Mouse (Mus musculus): ENCODE measurements around the gene Ptges3l.
"Not testable (repeated sequence)": the region's sequence is repeated elsewhere in the genome, so short reads cannot be mapped to it uniquely, and the experiment has no call there.

Gene Ptges3l

DNA sequence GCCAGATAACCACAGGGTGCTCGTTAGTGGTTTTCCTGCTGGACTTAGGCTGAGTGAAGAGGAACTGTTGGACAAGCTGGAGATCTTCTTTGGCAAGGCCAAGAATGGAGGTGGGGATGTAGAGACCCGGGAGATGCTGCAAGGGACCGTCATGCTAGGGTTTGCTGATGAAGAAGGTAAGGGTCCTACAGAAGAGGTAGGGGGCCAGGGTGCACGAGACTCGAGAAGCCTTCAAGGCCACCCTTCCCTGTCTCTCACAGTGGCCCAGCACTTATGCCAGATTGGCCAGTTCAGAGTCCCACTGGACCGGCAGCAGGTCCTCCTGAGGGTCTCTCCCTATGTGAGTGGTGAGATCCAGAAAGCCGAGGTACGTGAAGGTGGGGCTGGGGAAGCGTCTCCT, 32.5 kb upstream of the Ptges3l start:
- DNase-seq (ENCODE audit: low read depth, low spot score), result no peak

DNA sequence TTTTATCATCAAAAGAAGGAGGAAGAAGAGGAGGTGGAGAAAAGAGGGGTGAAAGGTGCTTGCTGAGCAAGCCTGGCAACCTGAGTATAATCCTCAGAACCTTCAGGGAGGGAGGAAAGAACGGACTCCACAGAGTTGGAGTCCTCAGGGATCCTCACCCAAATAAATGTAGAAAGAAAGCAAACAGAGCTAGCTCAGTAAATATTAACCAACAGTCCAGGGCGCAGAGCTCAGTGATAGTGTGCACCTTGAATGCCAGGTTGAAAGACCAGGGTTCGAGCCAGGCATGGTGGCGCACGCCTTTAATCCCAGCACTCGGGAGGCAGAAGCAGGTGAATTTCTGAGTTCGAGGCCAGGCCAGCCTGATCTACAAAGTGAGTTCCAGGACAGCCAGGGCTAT, 30.5 kb upstream of the Ptges3l start:
- DNase-seq (ENCODE audit: low read depth, low spot score), result no peak

DNA sequence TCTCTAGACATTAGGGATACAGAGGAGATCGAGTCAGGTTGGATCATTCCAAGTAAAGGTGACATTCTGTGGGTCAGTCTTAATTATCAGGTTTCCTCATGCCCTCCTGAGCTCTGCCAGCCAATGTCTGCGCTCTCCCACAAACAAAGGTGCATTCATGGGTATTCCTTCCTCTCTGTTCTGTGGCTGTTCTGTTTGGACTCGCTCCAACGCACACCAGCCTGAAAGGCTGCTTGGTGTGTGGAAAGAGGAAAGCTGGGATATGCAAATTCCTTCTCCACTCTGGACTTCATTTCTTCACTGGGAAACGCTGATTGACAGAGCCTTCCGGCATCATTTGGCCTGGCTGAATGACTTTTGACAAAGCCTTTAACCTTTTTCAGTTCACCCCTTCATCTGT, 29.6 kb upstream of the Ptges3l start:
- no peak for DNase-seq (ENCODE audit: low read depth, low spot score)

DNA sequence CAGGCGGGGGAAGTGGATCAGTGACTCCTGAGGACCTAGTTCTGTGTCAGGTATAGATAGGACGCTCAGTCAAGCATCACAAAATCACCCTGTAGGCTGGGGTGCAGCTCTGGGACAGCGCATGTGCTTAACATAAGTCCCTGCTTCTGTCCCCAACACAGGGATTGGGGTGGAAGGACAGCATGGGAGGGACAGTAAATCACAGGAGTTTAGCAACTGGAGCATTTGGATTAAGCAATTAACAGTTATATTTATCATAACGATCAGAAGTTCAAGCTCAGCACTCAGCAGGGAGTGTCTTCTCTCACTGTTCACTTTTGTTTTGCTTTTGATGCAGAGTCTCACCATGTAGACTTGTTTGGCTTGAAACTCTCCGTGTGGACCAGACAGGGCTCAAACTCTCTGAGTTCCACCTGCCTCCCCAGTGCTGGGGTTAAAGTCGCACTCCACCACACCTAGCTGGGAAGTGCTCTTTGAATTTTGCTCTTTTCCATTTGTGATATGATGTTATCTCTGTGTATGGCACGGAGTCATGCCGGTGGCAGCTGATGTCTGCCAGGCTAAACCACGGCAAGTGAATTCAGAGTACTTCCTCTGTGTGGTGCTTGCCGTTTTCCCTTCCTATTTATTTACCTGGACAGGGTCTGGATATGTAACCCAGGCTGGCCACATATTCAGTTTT, 27.1 kb upstream of the Ptges3l start:
- no peak for DNase-seq (ENCODE audit: low read depth, low spot score)

DNA sequence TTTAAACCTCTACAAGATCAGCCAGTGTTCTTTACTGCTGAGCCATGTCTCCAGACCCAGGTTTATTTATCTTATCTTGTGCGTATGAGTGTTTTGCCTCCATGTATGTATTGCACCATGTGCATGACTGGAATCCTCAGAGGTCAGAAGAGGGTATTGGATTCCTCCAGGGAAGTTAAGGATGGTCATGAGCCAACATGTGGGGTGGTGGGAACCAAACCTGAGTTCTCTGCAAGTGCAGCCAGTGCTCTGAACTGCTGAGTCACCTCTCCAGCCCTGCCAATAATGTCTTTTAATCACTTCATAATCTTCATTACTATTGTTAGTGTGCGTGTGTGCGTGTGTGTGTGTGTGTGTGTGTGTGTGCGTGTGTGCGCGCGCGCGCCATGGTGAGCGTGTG, 26.4 kb upstream of the Ptges3l start:
- no peak for DNase-seq (ENCODE audit: low read depth, low spot score)

DNA sequence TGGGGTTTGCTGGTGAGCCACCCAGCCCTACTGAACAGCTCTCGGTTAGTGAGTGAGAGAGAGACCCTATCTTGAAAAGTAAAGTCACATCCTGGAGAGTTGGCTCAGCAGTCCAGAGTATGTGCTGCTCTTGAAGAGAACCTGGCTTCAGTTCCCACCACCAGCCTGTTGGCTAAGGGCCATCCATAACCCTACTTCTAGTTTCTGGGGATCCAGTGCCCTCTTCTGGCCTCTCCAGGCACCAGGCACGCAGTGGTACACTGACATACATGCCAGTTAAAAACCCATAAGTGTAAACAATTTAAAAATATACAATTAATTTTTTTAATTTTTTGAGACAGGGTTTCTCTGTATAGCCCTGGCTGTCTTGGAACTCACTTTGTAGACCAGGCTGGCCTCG, 25.3 kb upstream of the Ptges3l start:
- DNase-seq (ENCODE audit: low read depth, low spot score), result peak; percentile 69

DNA sequence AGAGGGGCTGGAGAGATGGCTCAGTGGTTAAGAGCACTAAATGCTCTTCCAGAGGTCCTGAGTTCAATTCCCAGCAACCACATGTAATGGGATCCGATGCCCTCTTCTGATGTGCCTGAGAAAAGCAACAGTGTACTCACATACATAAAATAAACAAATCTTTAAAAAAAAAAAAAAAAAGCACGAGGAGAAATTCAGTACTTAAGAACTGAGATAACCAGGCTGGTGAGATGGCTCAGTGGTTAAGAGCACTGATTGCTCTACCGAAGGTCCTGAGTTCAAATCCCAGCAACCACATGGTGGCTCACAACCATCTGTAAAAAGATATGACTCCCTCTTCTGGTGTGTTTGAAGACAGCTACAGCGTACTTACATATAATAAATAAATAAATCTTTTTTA, 24.5 kb upstream of the Ptges3l start:
- not testable (repeated sequence) for DNase-seq (ENCODE audit: low read depth, low spot score)

DNA sequence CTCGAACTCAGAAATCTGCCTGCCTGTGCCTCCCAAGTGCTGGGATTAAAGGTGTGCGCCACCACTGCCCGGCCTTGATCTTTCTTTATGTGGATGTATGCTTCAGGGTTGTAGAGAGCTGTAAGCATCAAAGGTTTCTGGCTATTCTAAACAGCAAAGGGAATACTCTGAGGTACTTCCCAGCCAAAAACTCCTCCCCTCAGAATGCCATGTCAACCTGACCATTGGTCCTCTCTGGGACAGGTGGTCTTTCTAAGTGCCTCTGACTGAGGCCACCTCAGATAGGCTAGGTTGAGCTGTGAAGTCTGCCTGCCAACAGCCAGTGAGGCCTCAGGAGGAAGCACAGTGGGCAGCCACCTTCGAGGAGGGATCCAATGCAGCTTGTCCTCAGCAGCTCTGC, 23.8 kb upstream of the Ptges3l start:
- DNase-seq (ENCODE audit: low read depth, low spot score), result peak; percentile 82

DNA sequence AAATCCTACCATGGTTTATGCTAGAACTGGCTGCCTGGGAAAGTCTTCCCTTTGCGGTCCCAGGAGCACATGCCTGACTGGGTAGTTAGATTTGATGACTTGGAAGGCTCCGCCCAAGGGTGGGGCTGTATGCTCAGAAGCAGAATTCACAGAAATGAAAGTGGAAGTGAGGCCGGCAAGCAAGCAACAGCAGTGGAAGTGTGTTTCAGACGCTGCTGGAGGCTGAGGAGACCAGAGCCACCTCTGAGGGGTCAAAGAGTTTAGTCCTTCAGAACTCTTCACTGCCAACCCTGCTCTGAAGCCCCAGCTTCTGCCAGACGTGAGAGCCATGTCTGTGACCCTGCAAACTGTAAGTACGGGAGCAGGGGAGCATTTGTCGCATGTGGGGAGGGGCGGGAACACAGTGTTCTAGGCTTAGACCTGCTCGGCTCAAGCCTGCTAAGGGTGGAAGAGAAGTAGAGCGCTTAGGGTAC, 23.2 kb upstream of the Ptges3l start, which contains the start of gene Ifi35:
TSS of gene Ifi35 (plus strand) at position 134 of the 473 bp plus-strand sequence.
- DNase-seq (ENCODE audit: low read depth, low spot score), result peak; percentile 94

DNA sequence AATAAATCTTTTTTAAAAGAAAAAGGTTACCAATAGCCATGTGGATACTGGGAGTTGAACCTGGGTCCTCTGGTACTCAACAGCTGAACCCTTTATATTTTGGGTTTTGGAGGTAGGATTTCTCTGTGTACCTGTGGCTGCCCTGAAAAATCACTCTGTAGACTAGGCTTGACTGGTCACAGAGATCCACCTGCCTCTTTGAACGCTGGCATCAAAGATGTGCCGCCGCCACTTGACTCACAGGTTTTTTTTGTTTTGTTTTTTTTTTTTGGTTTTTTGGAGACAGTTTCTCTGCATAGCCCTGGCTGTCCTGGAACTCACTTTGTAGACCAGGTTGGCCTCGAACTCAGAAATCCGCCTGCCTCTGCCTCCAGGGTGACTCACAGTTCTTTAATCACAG, 22.7 kb upstream of the Ptges3l start:
- no peak for DNase-seq (ENCODE audit: low read depth, low spot score)

DNA sequence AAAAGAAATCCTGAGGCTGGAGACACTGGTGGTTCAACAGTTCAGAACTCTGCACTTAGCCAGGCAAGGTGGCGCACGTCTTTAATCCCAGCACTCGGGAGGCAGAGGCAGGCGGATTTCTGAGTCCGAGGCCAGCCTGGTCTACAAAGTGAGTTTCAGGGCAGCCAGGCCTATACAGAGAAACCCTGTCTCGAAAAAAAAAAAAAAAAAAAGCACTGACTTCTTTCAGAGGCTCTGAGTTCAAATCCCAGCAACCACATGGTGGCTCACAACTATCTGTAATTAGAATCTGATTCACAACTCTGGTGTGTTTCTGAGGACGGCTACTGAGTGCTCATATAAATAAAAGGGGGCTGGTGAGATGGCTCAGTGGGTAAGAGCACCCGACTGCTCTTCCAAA, 21.7 kb upstream of the Ptges3l start:
- not testable (repeated sequence) for DNase-seq (ENCODE audit: low read depth, low spot score)

DNA sequence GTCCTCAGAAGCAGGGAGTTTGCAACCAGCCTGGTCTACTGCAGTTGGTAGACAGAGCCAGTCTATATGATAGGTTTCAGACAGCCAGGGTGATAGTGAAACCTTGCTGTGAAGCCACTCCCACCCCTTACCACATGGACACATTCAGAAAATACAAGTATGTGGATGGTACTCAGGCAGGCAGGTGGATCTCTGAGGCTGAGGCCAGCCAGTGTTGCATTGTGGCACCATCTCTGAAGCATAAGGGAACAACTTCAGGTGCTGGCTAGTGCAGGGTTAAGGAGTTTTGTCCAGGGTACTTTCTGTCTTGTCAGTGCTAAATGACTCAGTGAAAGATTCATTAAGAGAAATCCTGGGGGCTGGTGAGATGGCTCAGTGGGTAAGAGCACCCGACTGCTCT, 21.2 kb upstream of the Ptges3l start:
- DNase-seq (ENCODE audit: low read depth, low spot score), result peak; percentile 34

DNA sequence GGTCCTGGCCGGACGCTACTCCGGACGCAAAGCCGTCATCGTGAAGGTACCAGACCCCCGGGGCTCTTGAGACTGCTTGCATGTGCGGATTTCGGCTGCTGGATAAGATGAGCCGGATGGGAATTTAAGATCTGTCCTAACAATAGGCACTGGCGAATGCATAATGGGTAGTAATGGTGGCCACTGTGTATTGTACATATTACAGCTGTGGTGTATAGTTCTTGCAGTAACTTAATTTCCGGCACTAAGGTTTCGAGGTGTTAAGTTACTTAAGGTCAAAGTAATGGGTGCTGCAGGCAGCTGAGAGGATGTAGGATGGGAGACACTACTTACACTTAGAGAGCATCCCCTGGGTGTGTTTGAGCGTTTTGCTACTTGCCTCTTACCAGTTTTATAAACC, 17.6 kb upstream of the Ptges3l start:
- DNase-seq (ENCODE audit: low read depth, low spot score), result peak; percentile 29

DNA sequence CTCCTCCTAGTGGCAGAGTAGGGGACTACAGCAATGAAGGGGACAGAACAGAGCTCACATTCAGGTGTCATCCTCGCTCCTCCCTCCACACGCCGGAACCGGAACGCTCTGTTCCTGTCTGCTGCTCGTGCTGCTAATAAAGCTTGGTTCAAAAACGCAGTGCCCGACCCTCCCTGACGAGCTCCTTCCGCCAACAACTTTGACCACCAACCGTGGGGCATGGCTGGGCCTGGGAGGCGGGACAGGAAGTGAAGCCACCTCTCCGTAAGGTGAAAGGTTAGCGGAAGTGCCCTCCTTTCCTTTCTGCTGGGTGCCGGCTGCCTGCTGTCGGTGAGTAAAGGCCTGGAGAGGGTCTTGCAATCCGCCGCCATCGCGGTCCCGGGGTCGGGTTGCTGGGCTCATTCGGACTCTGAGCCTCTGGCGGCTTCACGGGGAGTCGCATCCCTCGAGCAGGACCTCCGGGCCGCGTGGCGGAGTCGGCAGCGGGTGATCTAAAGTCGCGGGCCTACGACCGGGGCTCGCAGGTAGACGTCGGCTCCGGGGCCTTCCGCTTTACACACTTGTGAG, 17.1 kb upstream of the Ptges3l start, which contains the start of gene Rpl27:
TSS of gene Rpl27 (plus strand) at position 172 of the 567 bp plus-strand sequence.
- DNase-seq (ENCODE audit: low read depth, low spot score), result peak; percentile 100

DNA sequence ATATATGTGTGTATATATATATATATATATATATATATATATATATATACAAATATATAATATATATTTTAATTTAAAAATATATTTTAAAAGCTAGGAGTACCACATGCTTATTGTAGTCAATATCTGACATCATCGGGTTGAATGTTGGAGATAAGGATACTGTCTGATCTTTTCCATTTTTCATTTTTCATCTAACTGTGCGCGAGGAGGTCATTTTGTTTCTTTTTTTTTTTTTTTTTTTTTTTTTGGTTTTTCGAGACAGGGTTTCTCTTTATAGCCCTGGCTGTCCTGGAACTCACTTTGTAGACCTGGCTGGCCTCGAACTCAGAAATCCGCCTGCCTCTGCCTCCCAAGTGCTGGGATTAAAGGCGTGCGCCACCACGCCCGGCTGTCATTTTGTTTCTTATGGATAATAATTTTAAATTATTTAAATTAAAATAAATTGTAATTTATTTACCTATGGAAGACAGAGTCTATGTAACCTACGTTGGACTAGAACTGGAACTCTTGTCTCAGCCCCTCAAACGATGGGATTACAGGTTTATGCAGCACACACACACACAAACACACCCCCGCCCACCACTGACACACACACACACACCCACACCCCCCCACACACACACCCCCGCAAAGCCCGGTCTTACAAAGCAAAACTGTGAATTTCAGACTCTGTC, 16.5 kb upstream of the Ptges3l start:
- DNase-seq (ENCODE audit: low read depth, low spot score), result not testable (repeated sequence)

DNA sequence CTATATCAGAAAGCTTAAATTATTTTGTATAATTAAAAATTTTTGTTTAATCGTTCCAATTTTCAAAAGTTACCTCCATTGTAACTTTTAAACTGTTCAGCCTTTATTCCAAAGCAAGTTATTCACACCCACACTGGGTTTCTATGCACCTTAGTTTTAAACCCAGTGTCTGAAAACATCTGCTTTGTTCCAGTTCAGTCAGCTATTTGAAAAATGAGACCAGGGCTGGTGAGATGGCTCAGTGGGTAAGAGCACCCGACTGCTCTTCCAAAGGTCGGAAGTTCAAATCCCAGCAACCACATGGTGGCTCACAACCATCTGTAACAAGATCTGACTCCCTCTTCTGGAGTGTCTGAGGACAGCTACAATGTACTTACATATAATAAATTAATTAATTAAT, 12.9 kb upstream of the Ptges3l start:
- DNase-seq (ENCODE audit: low read depth, low spot score), result not testable (repeated sequence)

DNA sequence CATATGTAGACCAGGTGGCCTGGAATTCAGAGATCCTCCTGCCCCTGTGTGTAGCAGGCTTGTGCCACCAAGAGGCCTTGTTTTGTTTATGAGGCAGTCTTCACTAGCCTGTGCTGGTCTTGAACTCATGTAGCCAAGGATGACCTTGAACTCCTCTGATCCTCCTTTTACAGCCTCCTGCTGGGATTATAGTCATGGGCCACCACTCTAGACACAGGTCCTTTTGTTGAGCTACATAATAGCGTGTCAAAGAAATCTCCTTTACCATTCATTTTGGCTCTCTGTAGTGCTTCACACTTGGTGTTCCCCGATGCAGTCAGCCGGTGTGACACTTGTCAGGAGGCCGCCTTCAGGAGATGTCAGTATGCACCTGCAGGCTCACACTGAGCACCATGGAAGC, 11.8 kb upstream of the Ptges3l start:
- DNase-seq (ENCODE audit: low read depth, low spot score), result no peak

DNA sequence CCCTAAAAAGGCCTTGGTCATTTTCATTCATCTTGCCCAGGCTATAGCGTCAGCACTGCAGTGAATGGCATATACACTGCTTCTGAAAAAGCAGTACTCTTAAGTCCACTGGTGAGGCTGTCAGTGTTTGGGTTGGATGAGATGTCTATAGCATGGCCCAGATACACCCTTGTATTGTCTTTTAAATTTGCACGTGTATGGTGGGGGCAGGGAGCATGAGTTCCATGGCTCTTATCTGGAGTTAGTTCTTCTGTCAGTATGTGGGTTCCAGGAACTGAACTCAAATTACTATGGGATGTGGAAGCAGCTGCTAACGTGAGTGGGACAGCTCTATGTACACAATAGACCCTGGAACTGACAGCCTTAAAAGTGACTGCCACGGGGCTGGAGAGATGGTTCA, 10.7 kb upstream of the Ptges3l start:
- no peak for DNase-seq (ENCODE audit: low read depth, low spot score)

DNA sequence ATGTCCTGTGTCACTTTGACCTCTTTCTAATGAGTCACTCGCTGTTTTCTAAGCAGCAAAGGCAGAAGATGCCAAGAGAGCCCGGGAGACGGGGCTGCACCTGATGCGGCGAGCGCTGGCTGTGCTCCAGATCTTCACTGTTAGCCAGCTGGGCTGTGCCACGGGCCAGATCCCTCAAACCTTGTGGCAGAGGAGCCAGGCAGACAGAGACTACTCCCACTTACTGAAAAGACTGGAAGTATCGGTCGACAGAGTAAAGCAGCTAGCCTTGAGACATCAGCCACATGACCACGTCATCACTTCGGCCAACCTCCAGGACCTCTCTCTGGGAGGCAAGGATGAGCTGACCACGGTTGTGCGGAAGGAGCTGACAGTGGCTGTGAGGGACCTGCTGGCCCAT, 8.3 kb upstream of the Ptges3l start:
- DNase-seq (ENCODE audit: low read depth, low spot score), result no peak

DNA sequence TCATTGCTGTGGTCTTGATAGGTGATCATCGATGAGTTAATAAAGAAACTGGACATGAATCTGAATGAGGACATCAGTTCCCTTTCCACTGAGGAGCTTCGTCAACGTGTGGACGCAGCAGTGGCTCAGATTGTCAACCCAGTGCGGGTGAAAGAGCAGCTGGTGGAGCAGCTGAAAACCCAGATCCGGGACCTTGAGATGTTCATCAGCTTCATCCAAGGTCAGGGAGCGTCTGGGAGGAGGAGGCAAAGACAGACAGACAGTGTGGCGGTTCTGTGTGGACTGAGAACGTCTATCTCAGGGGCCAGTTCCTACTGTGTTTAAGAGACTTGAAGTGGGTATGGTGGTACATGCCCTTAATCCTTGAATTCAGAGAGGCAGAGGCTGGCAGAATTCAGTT, 6.2 kb upstream of the Ptges3l start:
- no peak for DNase-seq (ENCODE audit: low read depth, low spot score)

DNA sequence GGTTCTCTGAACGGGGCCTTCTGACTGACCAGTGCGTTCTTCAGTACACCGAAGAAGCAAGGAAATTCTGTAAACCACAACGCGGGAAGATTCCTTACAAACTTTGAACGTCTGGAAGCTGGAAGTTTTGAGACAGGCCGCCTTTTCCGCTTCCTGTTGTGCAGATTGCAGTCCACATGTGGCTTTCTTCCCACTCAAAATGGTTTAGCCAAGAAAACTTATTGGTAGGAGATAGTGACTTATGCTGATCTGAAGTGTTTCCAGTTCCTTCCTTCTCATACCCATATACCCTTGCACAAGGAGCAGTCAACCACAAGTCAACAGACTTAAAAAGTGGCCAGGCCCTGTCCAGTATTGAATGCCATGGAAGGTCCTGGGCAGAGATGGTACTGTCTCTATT, 1.0 kb upstream of the Ptges3l start:
- DNase-seq (ENCODE audit: low read depth, low spot score), result no peak

DNA sequence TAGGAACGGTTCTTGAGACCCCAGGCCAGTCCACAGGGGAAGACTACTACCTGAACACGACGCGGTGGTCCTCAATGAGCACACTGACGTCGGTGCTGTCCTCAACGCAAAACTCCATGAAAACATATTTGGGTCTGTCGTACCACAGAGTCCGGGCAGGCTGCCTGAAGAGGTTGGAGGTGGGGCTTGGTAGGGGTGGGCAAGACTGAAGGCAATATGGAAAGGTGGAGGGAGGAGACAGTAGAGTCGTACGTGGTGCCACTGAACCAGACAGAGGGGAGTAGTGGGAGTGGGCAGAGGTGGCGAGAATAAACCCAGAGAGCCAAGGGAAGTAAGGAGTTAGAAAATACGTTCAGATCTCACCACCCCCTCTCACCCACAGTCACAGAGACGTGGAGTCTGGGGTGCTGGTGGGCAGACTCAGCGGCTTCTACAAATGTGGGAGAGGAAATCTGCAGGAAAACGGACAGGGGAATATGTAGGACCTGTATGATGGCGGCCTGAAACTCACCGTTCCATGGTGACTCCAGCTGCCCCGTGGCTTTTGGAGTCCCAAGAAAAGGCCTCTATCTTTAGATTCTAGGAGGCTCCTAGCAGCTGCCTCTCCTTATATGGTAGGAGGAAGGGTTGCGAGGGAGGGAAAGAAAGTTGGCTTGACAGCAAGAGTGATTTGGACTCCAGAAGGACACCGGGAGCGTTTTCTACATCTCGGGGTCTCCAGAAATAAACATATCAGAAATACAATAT, 855 bp downstream of the Ptges3l start, which contains the start of gene Gm27029:
TSS of gene Gm27029 (minus strand) at position 692 of the 747 bp plus-strand sequence.
- DNase-seq (ENCODE audit: low read depth, low spot score), result no peak

All from A20 (cell line).